Mouse (Mus musculus) frontal cortex, adult 2 months (tissue): Measurements from ENCODE around the gene Ccdc47. TPM values are rescaled to one million over a fixed set of nuclear protein-coding genes. Genes with fewer than 3 reads are reported as not detected.

Experiments
- polyA plus RNA-seq: library from polyadenylated mRNA; depleted of rRNA; stranded (reverse); fragments of >200 nt; gene quantifications from 2 replicates; pipeline ENCODE4 v1.2.3, GENCODE M21; 2012; rRNA removed

Ccdc47 gene
- polyA plus RNA-seq, 1 experiment: 86.2 TPM

Other genes with a start within 250 kb of the Ccdc47 start
- gene Ace, start 248.4 kb downstream of the Ccdc47 start, polyA plus RNA-seq: 6.3 and 8.5 TPM in 2 replicates
- gene Ace3, start 221.7 kb downstream of the Ccdc47 start, polyA plus RNA-seq: not detected in 2 replicates
- 4.5 and 4.6 TPM in 2 replicates for gene Kcnh6, start 208.2 kb downstream of the Ccdc47 start, polyA plus RNA-seq
- gene Dcaf7, start 179.5 kb downstream of the Ccdc47 start, polyA plus RNA-seq: 127 and 132 TPM in 2 replicates
- 13.2 and 14.6 TPM in 2 replicates for gene Taco1, start 150.3 kb downstream of the Ccdc47 start, polyA plus RNA-seq
- gene Map3k3, start 131.7 kb downstream of the Ccdc47 start, polyA plus RNA-seq: 30.0 and 32.2 TPM in 2 replicates
- gene Gm10840, start 55.5 kb downstream of the Ccdc47 start, polyA plus RNA-seq: not detected in 2 replicates
- 154 and 168 TPM in 2 replicates for gene Limd2, start 55.5 kb downstream of the Ccdc47 start, polyA plus RNA-seq
- 78.7 and 79.8 TPM in 2 replicates for gene Strada, start 14.2 kb downstream of the Ccdc47 start, polyA plus RNA-seq
- 44.5 and 49.9 TPM in 2 replicates for gene Ddx42, start 582 bp upstream of the Ccdc47 start, polyA plus RNA-seq
- 23.7 and 28.1 TPM in 2 replicates for gene Ftsj3, start 39.7 kb upstream of the Ccdc47 start, polyA plus RNA-seq
- 229 and 247 TPM in 2 replicates for gene Psmc5, start 39.8 kb upstream of the Ccdc47 start, polyA plus RNA-seq
- 32.1 and 33.5 TPM in 2 replicates for gene Smarcd2, start 56.6 kb upstream of the Ccdc47 start, polyA plus RNA-seq
- 0.23 and 0.28 TPM in 2 replicates for gene Tcam1, start 60.3 kb upstream of the Ccdc47 start, polyA plus RNA-seq
- 2.1 TPM in 1 of 2 replicates, not detected in the other for gene Gh, start 85.5 kb upstream of the Ccdc47 start, polyA plus RNA-seq
- gene Cd79b, start 98.4 kb upstream of the Ccdc47 start, polyA plus RNA-seq: 0.50 and 0.86 TPM in 2 replicates
- gene Scn4a, start 136.9 kb upstream of the Ccdc47 start, polyA plus RNA-seq: 0.04 and 0.29 TPM in 2 replicates
- gene Prr29, start 149.1 kb upstream of the Ccdc47 start, polyA plus RNA-seq: 0.15 TPM in 1 of 2 replicates, not detected in the other
- 7.6 and 9.4 TPM in 2 replicates for gene Icam2, start 171.7 kb upstream of the Ccdc47 start, polyA plus RNA-seq